In genomic region chr17:56604422-56604821, GRCm38 (mm10) we compare ENCODE assay signal across 24 mouse cellular contexts.
"Had no signal": no experiment of that assay in that cellular context is flagged by ENCODE, and none has a peak within 500 bp of the region (broad histone marks: within the 10 kb centered on the region; RNA-seq: fewer than 3 reads in every experiment).

No protein-coding gene starts in this region.

- H3K27me3 ChIP-seq: embryonic facial prominence, embryonic 12.5 days; embryonic facial prominence, embryonic 15.5 days; forebrain, embryonic 12.5 days; forebrain, embryonic 13.5 days; forebrain, embryonic 15.5 days had no signal

- H3K4me3 ChIP-seq: embryonic facial prominence, embryonic 12.5 days; embryonic facial prominence, embryonic 15.5 days; erythroblast, embryonic 14.5 days; forebrain, embryonic 12.5 days; forebrain, embryonic 13.5 days; forebrain, embryonic 15.5 days; gastrocnemius, adult 2 months; heart, adult 2 months had no signal

- ATAC-seq: forebrain, embryonic 13.5 days; forebrain, embryonic 14.5 days; forebrain, embryonic 15.5 days; forebrain, embryonic 16.5 days; forebrain, postnatal 0 days had no signal

- H3K4me2 ChIP-seq: embryonic facial prominence, embryonic 12.5 days; embryonic facial prominence, embryonic 15.5 days; forebrain, embryonic 12.5 days; forebrain, embryonic 13.5 days; forebrain, embryonic 15.5 days had no signal

- H3K27ac ChIP-seq: embryonic facial prominence, embryonic 12.5 days; embryonic facial prominence, embryonic 15.5 days; forebrain, embryonic 10.5 days; forebrain, embryonic 12.5 days; forebrain, embryonic 13.5 days; forebrain, embryonic 15.5 days; gastrocnemius, adult 2 months; heart, adult 2 months had no signal

- DNase-seq: cerebellum, adult 8-10 months; cerebellum, adult 9-10 months; cerebellum, adult 9-11 months; cerebellum, postnatal 10 days; cerebellum, postnatal 25 days; cerebellum, postnatal 36 days; embryo, embryonic 11 days; forebrain, postnatal 0 days; gastrocnemius, adult 2 months; gastrocnemius, postnatal 10 days; gastrocnemius, postnatal 14 days; gastrocnemius, postnatal 25 days; gastrocnemius, postnatal 36 days; heart, adult 18-20 months had no signal

- H3K9me3 ChIP-seq: embryonic facial prominence, embryonic 12.5 days; embryonic facial prominence, embryonic 15.5 days; forebrain, embryonic 10.5 days; forebrain, embryonic 12.5 days; forebrain, embryonic 13.5 days; forebrain, embryonic 15.5 days had no signal

- H3K9ac ChIP-seq: embryonic facial prominence, embryonic 12.5 days; embryonic facial prominence, embryonic 15.5 days; forebrain, embryonic 12.5 days; forebrain, embryonic 13.5 days; forebrain, embryonic 15.5 days; forebrain, postnatal 0 days had no signal
